Mouse (Mus musculus): ENCODE measurements around the gene Aim2.

- TF ChIP-seq POU5F1 (IDR thresholded peaks at IDR 0.05; ENCODE audit: borderline replicate concordance, low read length) = no peak
- no peak for TF ChIP-seq CTCF (conservative IDR thresholded peaks at IDR 0.05; ENCODE audit: low read length)
These were observed 24.1 kb upstream of the Aim2 start for GRCm38 (mm10) chr1:173326552-173326951.
